Mouse (Mus musculus) forebrain, embryonic 11.5 days (tissue): ENCODE measurements around the gene Sgtb. TPM values are rescaled to one million over a fixed set of nuclear protein-coding genes. Genes with fewer than 3 reads are reported as not detected.

Experiments
- ATAC-seq: fragments of 200-750 bp; cut with Nextera tagmentation; replicated peaks from 2 replicates; pipeline ENCODE4 v1.8.0; 2017; ENCODE audit warnings: moderate TSS enrichment; ENCODE audit not compliant: low FRiP score
- DNase-seq: peaks from one replicate; pipeline ENCODE4 v3.0.0-alpha.2; 2017; ENCODE audit warnings: low spot score
- H3K27ac ChIP-seq: fragments of 300-500 bp; sonication (generic); 2 replicates; pipeline ENCODE4 v1.5.1; 2014; ENCODE audit warnings: low read depth, low read length
- H3K27me3 ChIP-seq: fragments of 300-500 bp; sonication (generic); 2 replicates; pipeline ENCODE4 v1.6.1; 2014; ENCODE audit warnings: mild to moderate bottlenecking, low read length, mixed read lengths; ENCODE audit not compliant: control insufficient read depth, insufficient read depth
- H3K36me3 ChIP-seq: fragments of 300-500 bp; sonication (generic); 2 replicates; pipeline ENCODE4 v1.6.1; 2014; ENCODE audit warnings: mild to moderate bottlenecking, low read length, moderate library complexity, mixed read lengths; ENCODE audit not compliant: control insufficient read depth, insufficient read depth
- H3K4me1 ChIP-seq: fragments of 300-500 bp; sonication (generic); replicated peaks from 2 replicates; pipeline ENCODE4 v1.6.1; 2014; ENCODE audit warnings: low read length, mixed read lengths; ENCODE audit not compliant: control insufficient read depth, insufficient read depth
- H3K4me2 ChIP-seq: fragments of 300-500 bp; sonication (generic); 2 replicates; pipeline ENCODE4 v1.6.1; 2014; ENCODE audit warnings: low read depth, mild to moderate bottlenecking, low read length, moderate library complexity, mixed read lengths; ENCODE audit not compliant: severe bottlenecking
- H3K4me3 ChIP-seq: fragments of 300-500 bp; sonication (generic); 2 replicates; pipeline ENCODE4 v1.5.1; 2014; ENCODE audit warnings: low read depth, low read length
- H3K9ac ChIP-seq: fragments of 300-500 bp; sonication (generic); 2 replicates; pipeline ENCODE4 v1.6.1; 2014; ENCODE audit warnings: low read length
- H3K9me3 ChIP-seq: fragments of 300-500 bp; sonication (generic); 2 replicates; pipeline ENCODE4 v1.6.1; 2016; ENCODE audit warnings: low read length, mixed read lengths; ENCODE audit not compliant: control insufficient read depth
- WGBS: fragments of 180-500 bp; shearing (Covaris S2); extraction: QIAGEN DNeasy Blood & Tissue Kit; methylation state at CpG from one replicate; pipeline ENCODE4 v1.1.7; 2014; 5-methylcytosine and 5-hydroxymethylcytosine counted together
- polyA plus RNA-seq: library from polyadenylated mRNA; unstranded; fragments of >200 nt; fragmentation: Nextera tagmentation; extraction: Ambion mirVana; gene quantifications from 2 replicates; pipeline ENCODE4 v1.2.1, GENCODE M21; 2014

The Sgtb gene
- polyA plus RNA-seq, 1 experiment from 2014 or later, result 18.1 TPM

GRCm38 (mm10) chr13:104074230-104074629, 35.3 kb upstream of the Sgtb start:
- 92% methylated on average over 8 of the region's 8 CpGs for WGBS
- no peak for ATAC-seq
- H3K27me3 ChIP-seq, result no peaks in the 10 kb centered on the region

GRCm38 (mm10) chr13:104074731-104075130, 34.8 kb upstream of the Sgtb start:
- H3K9me3 ChIP-seq, result no peaks in the 10 kb centered on the region
- no peak overlapping the region for H3K9ac ChIP-seq
- no peaks in the 10 kb centered on the region for H3K27me3 ChIP-seq
- H3K4me3 ChIP-seq, result no peak overlapping the region
- DNase-seq, result no peak
- H3K4me2 ChIP-seq, result no peak overlapping the region
- WGBS, result 81% methylated on average over 10 of the region's 10 CpGs
- H3K4me1 ChIP-seq, result no peaks in the 10 kb centered on the region
- ATAC-seq, result no peak
- no peaks in the 10 kb centered on the region for H3K36me3 ChIP-seq
- H3K27ac ChIP-seq, result no peak overlapping the region

More at GRCm38 (mm10) chr13:104074230-104074629, 35.3 kb upstream of the Sgtb start:
- no peak overlapping the region for H3K4me2 ChIP-seq
- H3K4me1 ChIP-seq, result no peaks in the 10 kb centered on the region
- no peak for DNase-seq
- no peak overlapping the region for H3K4me3 ChIP-seq
- H3K9ac ChIP-seq, result no peak overlapping the region
- H3K27ac ChIP-seq, result no peak overlapping the region
- H3K36me3 ChIP-seq, result no peaks in the 10 kb centered on the region
- H3K9me3 ChIP-seq, result no peaks in the 10 kb centered on the region

- Histone ChIP-seq H3K36me3 (no peaks in the 10 kb centered on the region), H3K9ac (no peak overlapping the region), H3K27ac (no peak overlapping the region), H3K4me1 (no peaks in the 10 kb centered on the region), H3K27me3 (no peaks in the 10 kb centered on the region), H3K4me3 (no peak overlapping the region), H3K9me3 (no peaks in the 10 kb centered on the region), H3K4me2 (no peak overlapping the region)
- no peak for ATAC-seq
- WGBS, result 92% methylated on average over 6 of the region's 6 CpGs
- no peak for DNase-seq
Observed at GRCm38 (mm10) chr13:104076993-104077392, 32.5 kb upstream of the Sgtb start.

- WGBS, result 92% methylated on average over 7 of the region's 7 CpGs
- H3K9me3 ChIP-seq, result no peaks in the 10 kb centered on the region
- H3K4me1 ChIP-seq, result no peaks in the 10 kb centered on the region
- no peak for DNase-seq
- no peak overlapping the region for H3K4me3 ChIP-seq
- ATAC-seq, result no peak
- H3K36me3 ChIP-seq, result no peaks in the 10 kb centered on the region
- H3K9ac ChIP-seq, result no peak overlapping the region
- H3K27ac ChIP-seq, result no peak overlapping the region
- H3K27me3 ChIP-seq, result no peaks in the 10 kb centered on the region
- no peak overlapping the region for H3K4me2 ChIP-seq
Observed at GRCm38 (mm10) chr13:104082504-104082903, 27.0 kb upstream of the Sgtb start.

GRCm38 (mm10) chr13:104084600-104084999, 24.9 kb upstream of the Sgtb start:
- H3K9ac ChIP-seq, result no peak overlapping the region
- no peak for DNase-seq
- no peaks in the 10 kb centered on the region for H3K36me3 ChIP-seq
- no peak overlapping the region for H3K4me2 ChIP-seq
- no peaks in the 10 kb centered on the region for H3K4me1 ChIP-seq
- no peak overlapping the region for H3K4me3 ChIP-seq
- H3K27ac ChIP-seq, result no peak overlapping the region
- no peaks in the 10 kb centered on the region for H3K27me3 ChIP-seq
- no peaks in the 10 kb centered on the region for H3K9me3 ChIP-seq
- 77% methylated on average over 2 of the region's 2 CpGs for WGBS
- no peak for ATAC-seq

GRCm38 (mm10) chr13:104089387-104089786, 20.2 kb upstream of the Sgtb start:
- no peak overlapping the region for H3K9ac ChIP-seq
- no peaks in the 10 kb centered on the region for H3K4me1 ChIP-seq
- 11% methylated on average over 1 of the region's 1 CpGs for WGBS
- DNase-seq (peak; percentile 64), ATAC-seq (peak; percentile 66; the same call in 1 of the 2 replicates)
- no peaks in the 10 kb centered on the region for H3K27me3 ChIP-seq
- no peak overlapping the region for H3K27ac ChIP-seq
- H3K36me3 ChIP-seq, result no peaks in the 10 kb centered on the region
- H3K4me3 ChIP-seq, result no peak overlapping the region
- no peaks in the 10 kb centered on the region for H3K9me3 ChIP-seq
- H3K4me2 ChIP-seq, result no peak overlapping the region

- ATAC-seq (no peak), DNase-seq (no peak)
- Histone ChIP-seq H3K4me1 (no peaks in the 10 kb centered on the region), H3K9me3 (no peaks in the 10 kb centered on the region), H3K4me3 (no peak overlapping the region), H3K9ac (no peak overlapping the region), H3K27ac (no peak overlapping the region), H3K36me3 (no peaks in the 10 kb centered on the region), H3K27me3 (no peaks in the 10 kb centered on the region), H3K4me2 (no peak overlapping the region)
- 21% methylated on average over 1 of the region's 1 CpGs for WGBS
Observed at GRCm38 (mm10) chr13:104091734-104092133, 17.8 kb upstream of the Sgtb start.

- DNase-seq (no peak), ATAC-seq (no peak)
- Histone ChIP-seq H3K4me1 (no peaks in the 10 kb centered on the region), H3K27ac (no peak overlapping the region), H3K4me3 (no peak overlapping the region), H3K36me3 (no peaks in the 10 kb centered on the region), H3K27me3 (no peaks in the 10 kb centered on the region), H3K4me2 (no peak overlapping the region), H3K9me3 (no peaks in the 10 kb centered on the region), H3K9ac (no peak overlapping the region)
- 87% methylated on average over 11 of the region's 11 CpGs for WGBS
Observed at GRCm38 (mm10) chr13:104094531-104095385, 14.8 kb upstream of the Sgtb start.

- no peak overlapping the region for H3K4me3 ChIP-seq
- no peaks in the 10 kb centered on the region for H3K4me1 ChIP-seq
- no peaks in the 10 kb centered on the region for H3K9me3 ChIP-seq
- DNase-seq (no peak), ATAC-seq (no peak)
- no peaks in the 10 kb centered on the region for H3K36me3 ChIP-seq
- no peak overlapping the region for H3K4me2 ChIP-seq
- H3K27ac ChIP-seq, result no peak overlapping the region
- no peak overlapping the region for H3K9ac ChIP-seq
- 65% methylated on average over 7 of the region's 7 CpGs for WGBS
- no peaks in the 10 kb centered on the region for H3K27me3 ChIP-seq
Observed at GRCm38 (mm10) chr13:104095955-104096354, 13.6 kb upstream of the Sgtb start.
